26 mouse cellular contexts compared by ENCODE assay signal in genomic region chr11:54119740-54120360, GRCm38 (mm10). TPM values are rescaled to one million over a fixed set of nuclear protein-coding genes. Genes with fewer than 3 reads are reported as not detected.
"Had no signal": no experiment of that assay in that cellular context is flagged by ENCODE, and none has a peak within 500 bp of the region (broad histone marks: within the 10 kb centered on the region; RNA-seq: fewer than 3 reads in every experiment).

No protein-coding gene starts in this region.

- H3K4me3 ChIP-seq: kidney, embryonic 15.5 days; limb, embryonic 12.5 days; limb, embryonic 15.5 days; megakaryocyte, embryonic 14.5 days; midbrain, embryonic 10.5 days; midbrain, embryonic 13.5 days; myocyte; neural tube, embryonic 13.5 days; stomach, embryonic 15.5 days had no signal

- ATAC-seq: liver, postnatal 0 days; lung, postnatal 0 days; midbrain, embryonic 13.5 days; midbrain, embryonic 16.5 days had no signal

- H3K9me3 ChIP-seq: kidney, embryonic 15.5 days; limb, embryonic 12.5 days; limb, embryonic 15.5 days; megakaryocyte, embryonic 14.5 days; midbrain, embryonic 10.5 days; midbrain, embryonic 13.5 days; neural tube, embryonic 13.5 days; stomach, embryonic 15.5 days had no signal

- H3K4me2 ChIP-seq: kidney, embryonic 15.5 days; limb, embryonic 12.5 days; limb, embryonic 15.5 days; liver, embryonic 11.5 days; lung, embryonic 14.5 days; midbrain, embryonic 13.5 days; neural tube, embryonic 13.5 days; stomach, embryonic 15.5 days had no signal

- DNase-seq: kidney, adult 8-10 months; kidney, postnatal 10 days; kidney, postnatal 36 days; left cerebral cortex, postnatal 4 days; liver, postnatal 0 days; lung, embryonic 14.5 days; retina, postnatal 1 day; right cerebral cortex, postnatal 25 days; spleen, adult 18-20 months; thymus, postnatal 25 days had no signal

- H3K9ac ChIP-seq: kidney, embryonic 15.5 days; limb, embryonic 12.5 days; limb, embryonic 15.5 days; liver, embryonic 14.5 days; liver, postnatal 0 days; lung, embryonic 14.5 days; midbrain, embryonic 13.5 days; neural tube, embryonic 13.5 days; stomach, embryonic 15.5 days had no signal

- H3K27ac ChIP-seq: kidney, embryonic 15.5 days; limb, embryonic 12.5 days; limb, embryonic 15.5 days; liver, embryonic 14.5 days; macrophage; midbrain, embryonic 10.5 days; midbrain, embryonic 13.5 days; neural tube, embryonic 13.5 days; stomach, embryonic 15.5 days had no signal

- H3K27me3 ChIP-seq: kidney, embryonic 15.5 days; midbrain, embryonic 13.5 days; neural tube, embryonic 13.5 days; stomach, embryonic 15.5 days had no signal

- H3K4me1 ChIP-seq: midbrain, embryonic 10.5 days had no signal

RNA-seq across cellular contexts. Expression of gene P4ha2, which starts 20.0 kb away (rescaled TPM):
- total RNA-seq: monocyte, adult 5-6 weeks; neutrophil, adult 5-6 weeks had no signal
